Mouse (Mus musculus) cortical plate, adult 2 months (tissue): ENCODE measurements around the gene Rfxank.

Source experiments
- CTCF ChIP-seq: fragments of 200-500 bp; IDR thresholded peaks from 2 replicates; pipeline ENCODE4 v1.5.1; 2011; ENCODE audit warnings: mild to moderate bottlenecking, control low read depth, low read length; ENCODE audit not compliant: insufficient read depth; ENCODE audit errors: extremely low read depth
- POLR2A ChIP-seq: fragments of 200-500 bp; IDR thresholded peaks from 2 replicates; pipeline ENCODE4 v1.6.1; 2011; ENCODE audit warnings: mild to moderate bottlenecking, low read length, control low read depth; ENCODE audit not compliant: insufficient read depth; ENCODE audit errors: extremely low read depth

GRCm38 (mm10) chr8:70124992-70125391 lies 14.0 kb downstream of the Rfxank start:
- TF ChIP-seq CTCF (no peak), POLR2A (no peak)
